Mouse (Mus musculus): ENCODE results near the gene Adh6a. TPM values are rescaled to one million over a fixed set of nuclear protein-coding genes. Genes with fewer than 3 reads are reported as not detected.

Gene Adh6a
- polyA plus RNA-seq, 1 experiment, result not detected

DNA sequence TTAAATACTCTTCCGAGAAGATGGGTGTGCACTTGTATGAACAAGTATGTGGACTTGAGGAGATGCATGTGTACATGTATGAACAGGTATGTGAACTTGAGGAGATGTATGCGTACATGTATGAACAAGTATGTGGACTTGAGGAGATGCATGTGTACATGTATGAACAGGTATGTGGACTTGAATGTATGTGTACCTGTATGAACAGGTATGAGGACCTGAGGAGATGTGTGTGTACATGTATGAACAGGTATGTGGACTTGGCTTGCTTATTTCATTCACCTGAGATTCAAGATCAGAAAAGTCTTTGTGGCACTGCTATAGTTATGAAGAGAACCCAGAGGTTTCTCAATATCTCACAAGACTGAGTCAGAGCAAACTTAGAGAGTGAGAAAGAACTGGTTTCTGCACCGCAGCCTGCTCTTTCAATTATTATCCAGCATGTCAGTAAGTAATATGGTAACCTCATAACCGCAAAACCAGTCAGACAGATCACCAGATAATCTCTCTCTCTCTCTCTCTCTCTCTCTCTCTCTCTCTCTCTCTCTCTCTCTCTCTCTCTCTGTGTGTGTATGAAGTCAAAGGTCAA is 21.5 kb upstream of the Adh6a start:
- H3K4me1 ChIP-seq (ENCODE audit: control insufficient read depth, insufficient read depth, low read length), result no peaks in the 10 kb centered on the region
- TF ChIP-seq POLR2A (IDR thresholded peaks at IDR 0.05; ENCODE audit: low read depth, low read length) (no peak), CTCF (IDR thresholded peaks at IDR 0.05; ENCODE audit: borderline replicate concordance, insufficient read depth, low read length) (no peak)
- no peak overlapping the region for H3K4me3 ChIP-seq (ENCODE audit: insufficient read depth, low read length)
- H3K27ac ChIP-seq (ENCODE audit: insufficient read depth, low read length), result no peak overlapping the region

DNA sequence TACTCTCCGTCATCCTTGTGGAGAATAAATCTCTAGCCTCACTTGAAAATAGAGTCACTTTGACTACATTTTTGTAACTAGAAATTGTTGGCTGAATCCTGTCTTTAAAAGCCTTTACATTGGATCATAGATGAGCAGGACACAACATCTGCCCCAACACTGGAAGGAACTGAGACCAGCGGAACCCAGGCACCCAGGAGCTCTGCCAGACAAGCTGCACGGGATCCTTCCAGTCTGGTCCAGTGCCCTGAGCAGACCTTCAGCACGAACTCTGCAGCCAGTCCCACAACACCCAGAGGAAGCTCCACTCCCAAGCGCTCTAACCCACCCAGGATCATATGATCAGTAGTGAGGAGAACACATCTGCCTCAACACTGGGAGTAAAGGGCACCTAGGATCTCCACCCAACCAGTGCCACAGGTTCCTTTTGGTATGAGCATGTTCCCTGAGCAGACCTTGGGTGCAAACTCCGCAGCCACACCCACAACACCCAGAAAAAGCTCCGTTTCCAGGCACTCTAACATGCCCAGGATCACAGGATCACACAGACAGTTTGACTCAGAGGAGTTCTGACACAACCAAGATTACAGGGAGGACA is 19.7 kb upstream of the Adh6a start:
- H3K4me1 ChIP-seq (ENCODE audit: control insufficient read depth, insufficient read depth, low read length), result no peaks in the 10 kb centered on the region
- TF ChIP-seq POLR2A (IDR thresholded peaks at IDR 0.05; ENCODE audit: low read depth, low read length) (no peak), CTCF (IDR thresholded peaks at IDR 0.05; ENCODE audit: borderline replicate concordance, insufficient read depth, low read length) (no peak)
- no peak overlapping the region for H3K4me3 ChIP-seq (ENCODE audit: insufficient read depth, low read length)
- H3K27ac ChIP-seq (ENCODE audit: insufficient read depth, low read length), result no peak overlapping the region

DNA sequence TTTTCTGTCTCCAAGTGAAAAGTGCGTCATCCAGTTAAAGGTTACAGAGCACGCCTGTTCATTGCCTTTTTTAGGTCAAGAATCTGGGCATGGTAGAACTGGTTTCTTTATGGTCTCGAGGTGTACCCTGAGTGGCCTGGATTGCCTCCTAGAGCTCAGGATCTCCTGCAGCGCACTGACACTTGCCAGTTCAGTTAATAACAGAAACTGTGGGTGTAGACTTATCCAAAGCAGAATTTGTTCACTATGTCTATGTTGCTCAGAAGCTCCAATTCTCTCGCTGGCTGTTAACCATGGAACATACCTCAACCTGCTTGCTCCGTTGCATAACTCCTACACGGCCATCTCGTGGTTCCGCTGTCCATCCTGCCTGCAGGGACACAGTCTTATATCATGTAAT is 13.0 kb upstream of the Adh6a start:
- Histone ChIP-seq H3K4me3 (ENCODE audit: insufficient read depth, low read length) (no peak overlapping the region), H3K27ac (ENCODE audit: insufficient read depth, low read length) (no peak overlapping the region), H3K4me1 (ENCODE audit: control insufficient read depth, insufficient read depth, low read length) (peaks cover 16% of the 10 kb centered on the region)
- TF ChIP-seq CTCF (IDR thresholded peaks at IDR 0.05; ENCODE audit: borderline replicate concordance, insufficient read depth, low read length), result no peak
- TF ChIP-seq POLR2A (IDR thresholded peaks at IDR 0.05; ENCODE audit: low read depth, low read length), result no peak

DNA sequence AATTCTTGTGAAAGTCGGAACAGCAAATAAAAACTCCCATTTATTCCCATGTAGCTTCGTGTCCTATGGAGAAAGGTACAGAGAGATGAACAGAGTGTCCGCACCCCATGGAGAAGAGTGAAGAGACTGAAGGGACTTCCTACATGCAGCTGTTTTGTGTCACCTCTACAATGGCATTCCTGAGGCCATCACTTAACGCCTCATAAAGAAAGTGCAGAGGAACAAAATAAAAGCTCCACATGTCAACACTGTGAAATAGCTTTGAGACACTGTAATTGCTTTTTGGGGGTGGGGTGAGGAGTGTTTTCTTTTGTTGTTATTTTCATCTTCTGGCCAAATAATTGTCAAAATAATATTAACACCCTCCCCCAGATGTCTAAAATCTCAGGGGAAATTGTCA is 10.4 kb upstream of the Adh6a start:
- Histone ChIP-seq H3K4me3 (ENCODE audit: insufficient read depth, low read length) (no peak overlapping the region), H3K4me1 (ENCODE audit: control insufficient read depth, insufficient read depth, low read length) (peaks cover 21% of the 10 kb centered on the region), H3K27ac (ENCODE audit: insufficient read depth, low read length) (peak overlapping the region; percentile 62)
- TF ChIP-seq POLR2A (IDR thresholded peaks at IDR 0.05; ENCODE audit: low read depth, low read length) (no peak), CTCF (IDR thresholded peaks at IDR 0.05; ENCODE audit: borderline replicate concordance, insufficient read depth, low read length) (no peak)

DNA sequence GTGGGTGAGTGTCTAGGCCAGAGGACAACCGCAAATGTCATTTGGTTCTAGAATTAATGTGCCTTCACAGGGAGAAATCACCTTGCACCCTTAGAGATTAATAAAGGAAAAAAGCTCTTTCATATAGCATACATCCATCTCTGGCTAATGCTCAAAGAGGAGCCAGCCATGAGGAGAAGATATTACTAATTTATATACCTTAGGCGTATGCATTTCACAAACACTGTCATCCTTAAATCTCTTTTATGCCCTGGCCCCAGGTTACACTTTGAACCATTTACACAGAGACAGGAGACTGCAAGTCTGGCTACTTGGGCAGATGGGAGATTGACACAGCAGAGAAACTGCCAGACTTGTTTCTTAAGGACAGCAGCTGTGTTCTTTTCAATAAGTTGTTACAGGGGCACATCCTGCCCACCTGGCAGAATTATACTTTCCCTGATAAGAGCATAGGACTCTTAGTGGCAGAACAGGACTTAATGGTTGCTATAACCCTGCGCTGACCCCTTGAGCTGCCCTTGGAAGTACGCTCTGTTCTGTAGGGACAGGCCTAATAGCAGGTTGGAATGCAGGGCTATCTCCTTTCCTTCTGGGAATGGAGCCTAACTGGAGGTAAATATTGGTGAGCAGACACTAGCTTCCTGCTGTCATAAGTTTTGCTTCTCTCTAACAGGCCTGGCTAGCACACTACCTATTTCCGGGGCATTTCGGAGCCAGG is 9.2 kb upstream of the Adh6a start:
- no peak for TF ChIP-seq CTCF (IDR thresholded peaks at IDR 0.05; ENCODE audit: borderline replicate concordance, insufficient read depth, low read length)
- no peak for TF ChIP-seq POLR2A (IDR thresholded peaks at IDR 0.05; ENCODE audit: low read depth, low read length)
- Histone ChIP-seq H3K4me1 (ENCODE audit: control insufficient read depth, insufficient read depth, low read length) (peaks cover 21% of the 10 kb centered on the region), H3K27ac (ENCODE audit: insufficient read depth, low read length) (peak overlapping the region; percentile 46; the same call in 1 of the 2 replicates), H3K4me3 (ENCODE audit: insufficient read depth, low read length) (no peak overlapping the region)

GRCm38 (mm10) chr3:138304489-138304871 is 8.6 kb upstream of the Adh6a start:
- H3K4me1 ChIP-seq (ENCODE audit: control insufficient read depth, insufficient read depth, low read length), result peaks cover 21% of the 10 kb centered on the region
- H3K4me3 ChIP-seq (ENCODE audit: insufficient read depth, low read length), result no peak overlapping the region
- no peak for TF ChIP-seq CTCF (IDR thresholded peaks at IDR 0.05; ENCODE audit: borderline replicate concordance, insufficient read depth, low read length)
- no peak for TF ChIP-seq POLR2A (IDR thresholded peaks at IDR 0.05; ENCODE audit: low read depth, low read length)
- no peak overlapping the region for H3K27ac ChIP-seq (ENCODE audit: insufficient read depth, low read length)

DNA sequence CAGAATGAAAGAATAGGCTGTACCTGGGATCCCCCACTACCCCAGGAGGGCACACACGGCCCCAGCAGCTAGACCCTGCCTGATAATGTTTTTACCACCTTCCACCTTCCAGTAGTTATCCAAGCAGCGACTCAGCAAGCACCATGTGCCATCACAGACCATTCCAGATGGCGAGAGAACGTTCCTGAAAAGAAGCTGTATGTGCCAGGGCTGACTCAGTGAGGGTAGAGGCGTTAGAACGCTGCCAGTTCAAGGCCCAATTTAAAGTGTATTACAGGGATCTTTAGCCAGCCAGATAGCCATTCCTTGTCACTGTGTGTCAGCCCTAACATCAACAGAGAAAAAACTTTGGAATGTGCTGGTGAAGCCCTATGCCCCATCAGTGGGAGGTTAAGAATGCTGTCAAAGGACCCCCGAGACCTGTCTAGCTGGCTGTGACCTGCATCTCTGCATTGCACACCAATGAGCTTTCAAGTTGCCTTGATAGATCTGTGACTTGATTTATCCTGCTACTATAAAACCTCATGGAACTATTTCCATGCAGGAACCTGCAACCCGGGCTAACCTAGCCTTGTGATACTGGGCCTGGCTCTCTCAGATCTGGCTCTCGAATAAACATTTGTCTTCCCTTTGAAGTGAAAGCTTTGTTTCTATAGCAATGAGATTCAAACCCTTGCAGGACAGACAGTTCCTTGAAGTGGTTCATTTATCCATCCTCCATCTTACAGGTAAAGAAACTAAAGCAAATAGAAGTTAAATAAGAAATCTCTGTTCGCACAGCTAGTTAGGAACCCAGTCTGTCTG is 7.4 kb upstream of the Adh6a start:
- Histone ChIP-seq H3K4me1 (ENCODE audit: control insufficient read depth, insufficient read depth, low read length) (peaks cover 21% of the 10 kb centered on the region), H3K27ac (ENCODE audit: insufficient read depth, low read length) (no peak overlapping the region), H3K4me3 (ENCODE audit: insufficient read depth, low read length) (no peak overlapping the region)
- TF ChIP-seq POLR2A (IDR thresholded peaks at IDR 0.05; ENCODE audit: low read depth, low read length), result no peak
- no peak for TF ChIP-seq CTCF (IDR thresholded peaks at IDR 0.05; ENCODE audit: borderline replicate concordance, insufficient read depth, low read length)

DNA sequence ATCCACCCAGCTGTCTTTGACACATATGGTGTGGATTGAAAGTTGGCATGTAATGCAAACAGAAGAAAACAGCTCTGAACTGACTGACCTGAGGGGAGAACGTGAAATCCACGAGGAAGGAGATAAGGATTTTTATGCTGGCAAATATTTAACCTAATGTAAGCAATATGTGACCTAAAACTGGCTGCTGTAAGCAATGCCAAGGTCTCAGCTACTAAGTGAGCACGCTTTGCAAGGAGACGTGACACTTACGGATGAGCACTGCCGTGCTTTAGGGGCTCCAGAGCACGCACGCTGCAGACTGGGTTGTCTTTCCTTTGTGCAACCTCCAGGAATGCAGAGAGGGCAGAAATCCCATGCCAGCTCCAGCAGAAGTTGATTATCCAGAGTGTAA is 6.8 kb upstream of the Adh6a start:
- H3K27ac ChIP-seq (ENCODE audit: insufficient read depth, low read length), result no peak overlapping the region
- no peak overlapping the region for H3K4me3 ChIP-seq (ENCODE audit: insufficient read depth, low read length)
- H3K4me1 ChIP-seq (ENCODE audit: control insufficient read depth, insufficient read depth, low read length), result peaks cover 21% of the 10 kb centered on the region
- no peak for TF ChIP-seq POLR2A (IDR thresholded peaks at IDR 0.05; ENCODE audit: low read depth, low read length)
- TF ChIP-seq CTCF (IDR thresholded peaks at IDR 0.05; ENCODE audit: borderline replicate concordance, insufficient read depth, low read length), result no peak

- H3K4me3 ChIP-seq (ENCODE audit: insufficient read depth, low read length), result no peak overlapping the region
- no peak overlapping the region for H3K27ac ChIP-seq (ENCODE audit: insufficient read depth, low read length)
- TF ChIP-seq CTCF (IDR thresholded peaks at IDR 0.05; ENCODE audit: borderline replicate concordance, insufficient read depth, low read length), result no peak
- no peak for TF ChIP-seq POLR2A (IDR thresholded peaks at IDR 0.05; ENCODE audit: low read depth, low read length)
- 0 out of 2 replicates have a peak, but pooled peaks cover 5% of the 10 kb centered on the region for H3K4me1 ChIP-seq (ENCODE audit: control insufficient read depth, insufficient read depth, low read length)
Measured at GRCm38 (mm10) chr3:138309910-138310309, 3.2 kb upstream of the Adh6a start.
